Mouse (Mus musculus) 3134 (cell line): Measurements from ENCODE around the gene Aatk.

Experiments used
- DNase-seq: peaks from one replicate; pipeline ENCODE4 v3.0.0-alpha.2; 2011; ENCODE audit warnings: low spot score; ENCODE audit not compliant: insufficient read length; ENCODE audit errors: extremely low read depth

The Aatk gene

GRCm38 (mm10) chr11:120053846-120054245 is 6.9 kb upstream of the Aatk start:
- DNase-seq, result no peak

- DNase-seq, result no peak
Observed at GRCm38 (mm10) chr11:120052274-120052673, 5.3 kb upstream of the Aatk start.

GRCm38 (mm10) chr11:120051124-120051811 is 4.3 kb upstream of the Aatk start:
- DNase-seq, result no peak

- DNase-seq, result peak; percentile 83
Observed at GRCm38 (mm10) chr11:120049067-120049466, 2.1 kb upstream of the Aatk start.

GRCm38 (mm10) chr11:120048252-120048556 is 1.2 kb upstream of the Aatk start:
- DNase-seq, result no peak

GRCm38 (mm10) chr11:120047531-120048251 is 724 bp upstream of the Aatk start:
- DNase-seq, result no peak

GRCm38 (mm10) chr11:120045839-120046552 is 971 bp downstream of the Aatk start:
- DNase-seq, result no peak

GRCm38 (mm10) chr11:120045341-120045740 is 1.6 kb downstream of the Aatk start:
- no peak for DNase-seq

- DNase-seq, result no peak
Observed at GRCm38 (mm10) chr11:120042141-120042838, 4.7 kb downstream of the Aatk start.

- DNase-seq, result no peak
Observed at GRCm38 (mm10) chr11:120041191-120042123, 5.5 kb downstream of the Aatk start.

GRCm38 (mm10) chr11:120040440-120040839 is 6.5 kb downstream of the Aatk start:
- no peak for DNase-seq

- DNase-seq, result peak; percentile 63
Observed at GRCm38 (mm10) chr11:120039581-120039980, 7.4 kb downstream of the Aatk start.

- DNase-seq, result no peak
Observed at GRCm38 (mm10) chr11:120034762-120035161, 12.2 kb downstream of the Aatk start.

- DNase-seq, result no peak
Observed at GRCm38 (mm10) chr11:120034306-120034705, 12.7 kb downstream of the Aatk start.

- no peak for DNase-seq
Observed at GRCm38 (mm10) chr11:120033473-120033872, 13.5 kb downstream of the Aatk start.

- no peak for DNase-seq
Observed at GRCm38 (mm10) chr11:120032052-120032451, 14.9 kb downstream of the Aatk start.

GRCm38 (mm10) chr11:120030145-120030901 is 16.6 kb downstream of the Aatk start:
- DNase-seq, result no peak

GRCm38 (mm10) chr11:120029431-120030144 is 17.4 kb downstream of the Aatk start:
- no peak for DNase-seq
